Mouse (Mus musculus): Measurements from ENCODE around the gene Ucp2.

GRCm38 (mm10) chr7:100469502-100469901, 23.6 kb upstream of the Ucp2 start:
- TF ChIP-seq POLR2A (IDR thresholded peaks at IDR 0.05; ENCODE audit: extremely low read depth, insufficient read depth, low read length) (no peak), CTCF (IDR thresholded peaks at IDR 0.05; ENCODE audit: extremely low read depth, insufficient read depth, low read length) (no peak)

All from cortical plate, adult 2 months (tissue).